Mouse (Mus musculus): ENCODE measurements around the gene Lrrn4cl. TPM values are rescaled to one million over a fixed set of nuclear protein-coding genes. Genes with fewer than 3 reads are reported as not detected.
"Not testable (repeated sequence)": the region's sequence is repeated elsewhere in the genome, so short reads cannot be mapped to it uniquely, and the experiment has no call there.

The Lrrn4cl gene
- polyA plus RNA-seq, 1 experiment = 0.37 TPM

DNA sequence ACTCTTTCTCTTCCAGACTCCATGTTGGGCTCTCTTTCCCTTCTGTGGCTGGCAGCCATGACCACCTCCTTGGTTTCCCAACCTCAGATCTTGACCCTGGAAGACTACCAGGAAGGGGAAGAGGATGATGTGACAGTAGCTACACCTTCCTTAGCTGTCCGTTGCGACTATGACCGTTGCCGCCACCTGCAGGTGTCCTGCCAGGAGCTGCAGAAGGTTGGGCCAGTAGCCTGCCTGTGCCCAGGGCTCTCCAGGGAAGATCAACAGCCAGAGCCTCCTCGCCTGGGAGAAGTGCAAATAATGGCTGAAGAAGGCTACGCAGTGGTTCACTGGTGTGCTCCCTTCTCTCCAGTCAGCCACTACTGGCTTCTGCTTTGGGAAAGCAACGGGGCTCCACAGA is 1.1 kb downstream of the Lrrn4cl start:
- Histone ChIP-seq H3K4me3 (ENCODE audit: control insufficient read depth, low read depth, low read length) (no peak overlapping the region), H3K36me3 (ENCODE audit: control insufficient read depth, insufficient read depth, low read length) (no peaks in the 10 kb centered on the region), H3K27me3 (ENCODE audit: control insufficient read depth, insufficient read depth, low read length) (no peaks in the 10 kb centered on the region), H3K4me1 (ENCODE audit: control insufficient read depth, insufficient read depth, low read length) (peaks cover 11% of the 10 kb centered on the region), H3K27ac (ENCODE audit: control insufficient read depth, insufficient read depth, low read depth, low read length) (no peak overlapping the region)
- TF ChIP-seq CTCF (IDR thresholded peaks at IDR 0.05; ENCODE audit: control insufficient read depth, insufficient read depth, insufficient replicate concordance, low read depth, low read length) (no peak), POLR2A (IDR thresholded peaks at IDR 0.05; ENCODE audit: control insufficient read depth, low read depth, low read length) (no peak)

DNA sequence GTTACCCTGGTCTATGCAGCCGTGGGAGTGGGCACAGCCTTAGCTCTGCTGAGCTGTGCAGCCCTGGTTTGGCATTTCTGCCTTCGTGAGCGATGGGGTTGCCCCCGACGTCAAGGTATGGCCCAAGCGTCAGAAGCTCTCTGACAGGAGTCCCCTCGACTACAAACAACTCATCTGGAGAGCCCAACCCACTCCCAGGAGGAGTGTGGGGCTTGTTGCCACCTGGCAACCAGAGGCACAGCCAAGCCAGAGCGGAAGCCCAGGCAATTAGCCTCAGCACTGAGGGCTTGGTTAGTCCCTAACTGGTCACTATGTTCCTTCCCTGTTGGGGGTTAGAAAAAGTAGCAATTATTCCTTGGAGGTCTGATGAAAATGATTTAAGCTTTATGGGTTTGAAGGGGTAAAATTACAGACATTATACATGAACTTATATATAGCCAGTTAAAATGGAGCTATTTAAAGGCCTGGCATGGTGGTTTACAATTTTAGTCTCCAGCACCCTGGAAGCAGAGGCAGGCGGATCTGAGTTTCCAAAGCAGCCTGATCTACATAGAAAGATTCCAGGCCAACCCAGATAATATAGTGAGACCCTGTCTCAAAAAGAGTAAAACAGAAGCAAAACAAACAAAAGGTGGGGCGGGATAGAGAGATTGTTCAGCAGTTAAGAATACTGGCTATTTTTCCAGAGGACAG is 1.8 kb downstream of the Lrrn4cl start:
- H3K27me3 ChIP-seq (ENCODE audit: control insufficient read depth, insufficient read depth, low read length) = no peaks in the 10 kb centered on the region
- no peak for TF ChIP-seq POLR2A (IDR thresholded peaks at IDR 0.05; ENCODE audit: control insufficient read depth, low read depth, low read length)
- no peak for TF ChIP-seq CTCF (IDR thresholded peaks at IDR 0.05; ENCODE audit: control insufficient read depth, insufficient read depth, insufficient replicate concordance, low read depth, low read length)
- H3K4me1 ChIP-seq (ENCODE audit: control insufficient read depth, insufficient read depth, low read length) = peaks cover 11% of the 10 kb centered on the region
- no peaks in the 10 kb centered on the region for H3K36me3 ChIP-seq (ENCODE audit: control insufficient read depth, insufficient read depth, low read length)
- H3K27ac ChIP-seq (ENCODE audit: control insufficient read depth, insufficient read depth, low read depth, low read length) = no peak overlapping the region
- H3K4me3 ChIP-seq (ENCODE audit: control insufficient read depth, low read depth, low read length) = no peak overlapping the region

DNA sequence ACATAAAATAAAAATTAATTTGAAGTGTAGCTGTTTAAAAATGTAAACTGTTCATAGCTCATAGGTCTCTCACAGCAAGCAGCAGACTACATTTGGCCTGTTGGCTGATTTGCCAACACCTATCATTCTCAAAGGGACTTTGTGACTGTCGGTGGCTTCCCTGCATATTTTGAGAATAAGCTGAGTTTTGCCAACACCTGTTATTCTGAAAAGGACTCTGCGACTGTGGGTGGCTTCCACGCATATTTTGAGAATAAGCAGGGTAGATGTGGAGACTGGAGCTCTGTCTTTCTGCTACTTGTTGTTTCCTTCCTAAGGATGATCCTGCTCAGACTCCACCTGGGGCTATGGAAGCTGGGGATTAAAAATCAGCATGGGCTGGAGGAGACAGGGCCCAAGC is 2.5 kb downstream of the Lrrn4cl start:
- peaks cover 11% of the 10 kb centered on the region for H3K4me1 ChIP-seq (ENCODE audit: control insufficient read depth, insufficient read depth, low read length)
- H3K36me3 ChIP-seq (ENCODE audit: control insufficient read depth, insufficient read depth, low read length) = no peaks in the 10 kb centered on the region
- H3K27ac ChIP-seq (ENCODE audit: control insufficient read depth, insufficient read depth, low read depth, low read length) = no peak overlapping the region
- H3K4me3 ChIP-seq (ENCODE audit: control insufficient read depth, low read depth, low read length) = no peak overlapping the region
- TF ChIP-seq CTCF (IDR thresholded peaks at IDR 0.05; ENCODE audit: control insufficient read depth, insufficient read depth, insufficient replicate concordance, low read depth, low read length) = no peak
- H3K27me3 ChIP-seq (ENCODE audit: control insufficient read depth, insufficient read depth, low read length) = no peaks in the 10 kb centered on the region

DNA sequence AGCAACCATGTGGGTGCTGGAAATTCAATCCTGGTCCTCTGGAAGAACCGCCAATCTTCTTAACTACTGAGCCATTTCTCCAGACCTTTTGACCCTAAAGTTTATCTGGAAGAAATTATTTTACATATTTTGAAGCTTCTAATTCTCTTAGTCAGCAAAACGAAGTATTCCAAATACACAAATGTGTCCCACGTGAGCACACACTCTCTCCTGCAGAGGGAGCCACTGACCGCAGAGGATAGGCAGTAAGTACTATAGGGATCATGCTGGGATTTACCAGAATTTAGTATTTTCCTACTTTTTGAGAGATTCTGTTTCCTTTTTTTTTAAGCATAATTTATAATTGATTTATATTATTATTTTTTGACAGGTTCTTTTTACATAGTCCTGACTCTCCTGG is 7.1 kb downstream of the Lrrn4cl start:
- Histone ChIP-seq H3K27ac (ENCODE audit: control insufficient read depth, insufficient read depth, low read depth, low read length) (no peak overlapping the region), H3K27me3 (ENCODE audit: control insufficient read depth, insufficient read depth, low read length) (no peaks in the 10 kb centered on the region), H3K36me3 (ENCODE audit: control insufficient read depth, insufficient read depth, low read length) (no peaks in the 10 kb centered on the region), H3K4me3 (ENCODE audit: control insufficient read depth, low read depth, low read length) (no peak overlapping the region), H3K4me1 (ENCODE audit: control insufficient read depth, insufficient read depth, low read length) (no peaks in the 10 kb centered on the region)
- TF ChIP-seq POLR2A (IDR thresholded peaks at IDR 0.05; ENCODE audit: control insufficient read depth, low read depth, low read length) = no peak
- peak; percentile 48; the same call in 1 of the 2 replicates for TF ChIP-seq CTCF (IDR thresholded peaks at IDR 0.05; ENCODE audit: control insufficient read depth, insufficient read depth, insufficient replicate concordance, low read depth, low read length)

DNA sequence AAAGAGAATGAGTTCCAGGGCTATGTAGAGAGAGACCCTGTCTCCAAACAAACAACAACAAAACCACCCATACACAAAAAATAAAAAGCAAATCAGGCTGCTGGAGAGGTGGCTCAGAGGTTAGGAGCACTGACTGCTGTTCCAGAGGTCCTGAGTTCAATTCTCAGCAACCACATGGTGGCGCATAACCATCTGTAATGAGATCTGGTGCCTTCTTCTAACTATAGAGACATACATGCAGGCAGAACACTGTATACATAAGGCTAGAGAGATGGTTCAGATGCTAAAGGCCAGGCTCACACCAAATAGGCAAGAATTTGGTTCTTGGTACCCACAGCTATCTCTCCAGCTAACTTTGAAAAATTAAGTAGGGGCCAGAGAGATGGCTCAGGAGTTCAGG is 8.4 kb downstream of the Lrrn4cl start:
- no peaks in the 10 kb centered on the region for H3K27me3 ChIP-seq (ENCODE audit: control insufficient read depth, insufficient read depth, low read length)
- TF ChIP-seq POLR2A (IDR thresholded peaks at IDR 0.05; ENCODE audit: control insufficient read depth, low read depth, low read length) = no peak
- no peak for TF ChIP-seq CTCF (IDR thresholded peaks at IDR 0.05; ENCODE audit: control insufficient read depth, insufficient read depth, insufficient replicate concordance, low read depth, low read length)
- H3K4me1 ChIP-seq (ENCODE audit: control insufficient read depth, insufficient read depth, low read length) = no peaks in the 10 kb centered on the region
- H3K27ac ChIP-seq (ENCODE audit: control insufficient read depth, insufficient read depth, low read depth, low read length) = no peak overlapping the region
- no peaks in the 10 kb centered on the region for H3K36me3 ChIP-seq (ENCODE audit: control insufficient read depth, insufficient read depth, low read length)
- H3K4me3 ChIP-seq (ENCODE audit: control insufficient read depth, low read depth, low read length) = no peak overlapping the region

DNA sequence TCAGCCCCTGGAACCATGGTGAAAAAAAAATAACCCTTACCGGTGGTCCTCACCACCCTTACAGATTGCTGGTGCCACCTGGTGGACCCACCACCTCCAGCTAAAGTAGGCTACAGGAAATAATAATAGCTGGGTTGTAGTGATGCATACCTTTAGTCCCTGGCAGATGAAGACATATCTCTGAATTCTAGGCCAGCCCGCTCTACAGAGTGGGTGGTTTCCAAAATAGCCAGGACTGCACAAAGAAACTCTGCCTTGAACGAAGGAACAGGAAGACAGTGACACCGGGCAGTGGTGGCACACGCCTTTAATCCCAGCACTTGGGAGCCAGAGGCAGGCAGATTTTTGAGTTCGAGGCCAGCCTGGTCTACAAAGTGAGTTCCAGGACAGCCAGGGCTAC is 13.7 kb downstream of the Lrrn4cl start:
- H3K36me3 ChIP-seq (ENCODE audit: control insufficient read depth, insufficient read depth, low read length) = no peaks in the 10 kb centered on the region
- no peak for TF ChIP-seq CTCF (IDR thresholded peaks at IDR 0.05; ENCODE audit: control insufficient read depth, insufficient read depth, insufficient replicate concordance, low read depth, low read length)
- no peak overlapping the region for H3K4me3 ChIP-seq (ENCODE audit: control insufficient read depth, low read depth, low read length)
- no peaks in the 10 kb centered on the region for H3K4me1 ChIP-seq (ENCODE audit: control insufficient read depth, insufficient read depth, low read length)
- H3K27ac ChIP-seq (ENCODE audit: control insufficient read depth, insufficient read depth, low read depth, low read length) = no peak overlapping the region
- H3K27me3 ChIP-seq (ENCODE audit: control insufficient read depth, insufficient read depth, low read length) = no peaks in the 10 kb centered on the region

DNA sequence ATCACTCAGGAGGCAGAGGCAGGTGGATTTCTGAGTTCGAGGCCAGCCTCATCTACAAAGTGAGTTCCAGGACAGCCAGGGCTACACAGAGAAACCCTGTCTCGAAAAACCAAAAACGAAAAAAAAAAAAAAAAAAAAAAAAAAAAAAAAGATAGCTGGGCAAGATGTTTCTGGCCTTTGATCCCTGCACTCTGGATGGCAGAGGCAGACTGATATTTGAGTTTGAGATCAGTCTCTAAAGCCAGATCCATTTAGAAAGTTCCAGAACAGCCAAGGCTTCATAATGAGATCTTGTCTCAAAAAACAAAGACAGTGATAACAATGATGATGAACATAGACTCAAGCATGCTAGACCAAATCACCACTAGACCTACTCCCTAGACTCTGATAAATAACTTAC is 19.8 kb downstream of the Lrrn4cl start:
- not testable (repeated sequence) for H3K27me3 ChIP-seq (ENCODE audit: control insufficient read depth, insufficient read depth, low read length); H3K4me3 ChIP-seq (ENCODE audit: control insufficient read depth, low read depth, low read length); H3K4me1 ChIP-seq (ENCODE audit: control insufficient read depth, insufficient read depth, low read length); H3K36me3 ChIP-seq (ENCODE audit: control insufficient read depth, insufficient read depth, low read length); H3K27ac ChIP-seq (ENCODE audit: control insufficient read depth, insufficient read depth, low read depth, low read length)

GRCm38 (mm10) chr19:8870838-8871237 is 20.3 kb downstream of the Lrrn4cl start:
- no peaks in the 10 kb centered on the region for H3K27me3 ChIP-seq (ENCODE audit: control insufficient read depth, insufficient read depth, low read length)
- peaks cover 6% of the 10 kb centered on the region for H3K36me3 ChIP-seq (ENCODE audit: control insufficient read depth, insufficient read depth, low read length)
- H3K4me1 ChIP-seq (ENCODE audit: control insufficient read depth, insufficient read depth, low read length) = peaks cover 6% of the 10 kb centered on the region
- TF ChIP-seq POLR2A (IDR thresholded peaks at IDR 0.05; ENCODE audit: control insufficient read depth, low read depth, low read length) (no peak), CTCF (IDR thresholded peaks at IDR 0.05; ENCODE audit: control insufficient read depth, insufficient read depth, insufficient replicate concordance, low read depth, low read length) (no peak)
- H3K27ac ChIP-seq (ENCODE audit: control insufficient read depth, insufficient read depth, low read depth, low read length) = peak overlapping the region; percentile 93
- H3K4me3 ChIP-seq (ENCODE audit: control insufficient read depth, low read depth, low read length) = peak overlapping the region; percentile 87

All from testis, adult 2 months (tissue).